Mouse (Mus musculus) heart, adult 2 months (tissue): ENCODE results near the gene Kdm1a. TPM values are rescaled to one million over a fixed set of nuclear protein-coding genes. Genes with fewer than 3 reads are reported as not detected.

Source experiments
- DNase-seq, 2 experiments: peaks; one replicate each; pipeline ENCODE4 v3.0.0; 2021
- H3K27ac ChIP-seq: fragments of 200-600 bp; 2 replicates; pipeline ENCODE4 v1.8.1; 2022
- H3K27me3 ChIP-seq: fragments of 200-500 bp; 2 replicates; pipeline ENCODE4 v1.6.1; 2012; ENCODE audit warnings: mild to moderate bottlenecking, low read length, inconsistent platforms, mixed read lengths; ENCODE audit not compliant: control insufficient read depth, insufficient read depth
- H3K36me3 ChIP-seq: fragments of 200-500 bp; 2 replicates; pipeline ENCODE4 v1.6.1; 2012; ENCODE audit warnings: low read length, inconsistent platforms; ENCODE audit not compliant: control insufficient read depth, insufficient read depth
- H3K4me1 ChIP-seq: fragments of 200-500 bp; 2 replicates; pipeline ENCODE4 v1.6.1; 2011; ENCODE audit warnings: low read length; ENCODE audit not compliant: control insufficient read depth, insufficient read depth
- H3K4me3 ChIP-seq: fragments of 200-600 bp; 2 replicates; pipeline ENCODE4 v1.8.1; 2022
- H3K79me2 ChIP-seq: fragments of 200-500 bp; replicated peaks from 2 replicates; pipeline ENCODE4 v1.6.1; 2012; ENCODE audit warnings: mild to moderate bottlenecking, inconsistent platforms, low read length, moderate library complexity, mixed read lengths; ENCODE audit not compliant: control insufficient read depth, insufficient read depth
- H3K9ac ChIP-seq: fragments of 200-500 bp; 2 replicates; pipeline ENCODE4 v1.6.1; 2012; ENCODE audit warnings: low read depth, mild to moderate bottlenecking, control low read depth, inconsistent platforms, low read length, mixed read lengths
- CTCF ChIP-seq: fragments of 200-600 bp; IDR thresholded peaks from 2 replicates; pipeline ENCODE4 v1.8.1; 2022; ENCODE audit warnings: antibody characterized with exemption, mild to moderate bottlenecking, moderate library complexity
- EP300 ChIP-seq: fragments of 200-500 bp; IDR thresholded peaks from 2 replicates; pipeline ENCODE4 v1.6.1; 2011; ENCODE audit warnings: low read depth, low read length, control low read depth; ENCODE audit not compliant: insufficient read depth
- POLR2A ChIP-seq: fragments of 200-500 bp; IDR thresholded peaks from 2 replicates; pipeline ENCODE4 v1.6.1; 2011; ENCODE audit warnings: mild to moderate bottlenecking, low read depth, low read length, control low read depth; ENCODE audit not compliant: insufficient read depth
- WGBS: fragments of 180-500 bp; shearing (Covaris S2); methylation state at CpG from one replicate; pipeline ENCODE4 v1.1.7; 2018; 5-methylcytosine and 5-hydroxymethylcytosine counted together
- intact Hi-C: fragments of 180-260 bp; cut with DNase I; formaldehyde crosslinking; loops from one replicate; pipeline ENCODE4 v1.15.1; 2025
- polyA plus RNA-seq: library from polyadenylated mRNA; depleted of rRNA; stranded (reverse); fragments of >200 nt; gene quantifications from 2 replicates; pipeline ENCODE4 v1.2.3, GENCODE M21; 2012
- total RNA-seq, 2 experiments: library from RNA; stranded (reverse); gene quantifications; 2 replicates each; pipeline ENCODE4 v1.2.3; 2021

The Kdm1a gene
- total and polyA plus RNA-seq, 3 experiments: 18.7 to 27.1 (median 27.0) TPM

GRCm38 (mm10) chr4:136648922-136649479 is 46.5 kb upstream of the Kdm1a start:
- no peaks in the 10 kb centered on the region for H3K79me2 ChIP-seq
- no peak overlapping the region for H3K9ac ChIP-seq
- no peak overlapping the region for H3K27ac ChIP-seq
- DNase-seq: peak; percentile 53 to 76
- TF ChIP-seq POLR2A (no peak), CTCF (peak; percentile 89)
- no peaks in the 10 kb centered on the region for H3K36me3 ChIP-seq
- no peaks in the 10 kb centered on the region for H3K4me1 ChIP-seq
- H3K27me3 ChIP-seq: no peaks in the 10 kb centered on the region
- intact Hi-C loops: loop anchor here (1.0 kb wide), 1 partner anchor 192 kb away; no protein-coding TSS in a partner anchor
- no peak overlapping the region for H3K4me3 ChIP-seq
- 16% methylated on average over 11 of the region's 11 CpGs for WGBS

GRCm38 (mm10) chr4:136638890-136639289 is 36.4 kb upstream of the Kdm1a start:
- intact Hi-C loops: no loop called here
- no peak for DNase-seq
- H3K79me2 ChIP-seq: no peaks in the 10 kb centered on the region
- H3K27me3 ChIP-seq: peaks cover 8% of the 10 kb centered on the region
- no peak overlapping the region for H3K27ac ChIP-seq
- H3K36me3 ChIP-seq: no peaks in the 10 kb centered on the region
- WGBS: 25% methylated on average over 10 of the region's 10 CpGs
- no peaks in the 10 kb centered on the region for H3K4me1 ChIP-seq
- H3K9ac ChIP-seq: no peak overlapping the region
- TF ChIP-seq EP300: no peak
- TF ChIP-seq CTCF: no peak
- no peak for TF ChIP-seq POLR2A
- no peak overlapping the region for H3K4me3 ChIP-seq

- no peak overlapping the region for H3K9ac ChIP-seq
- H3K79me2 ChIP-seq: no peaks in the 10 kb centered on the region
- H3K27me3 ChIP-seq: peaks cover 8% of the 10 kb centered on the region
- H3K27ac ChIP-seq: no peak overlapping the region
- no peaks in the 10 kb centered on the region for H3K4me1 ChIP-seq
- DNase-seq: no peak
- WGBS: 51% methylated on average over 7 of the region's 7 CpGs
- no peaks in the 10 kb centered on the region for H3K36me3 ChIP-seq
- TF ChIP-seq CTCF: no peak
- no peak for TF ChIP-seq EP300
- TF ChIP-seq POLR2A: no peak
- no peak overlapping the region for H3K4me3 ChIP-seq
- intact Hi-C loops: no loop called here
Measured at GRCm38 (mm10) chr4:136638230-136638750, 35.8 kb upstream of the Kdm1a start.

GRCm38 (mm10) chr4:136637563-136638229 is 35.2 kb upstream of the Kdm1a start:
- TF ChIP-seq EP300: no peak
- TF ChIP-seq POLR2A: no peak
- TF ChIP-seq CTCF: no peak
- Histone ChIP-seq H3K9ac (no peak overlapping the region), H3K36me3 (no peaks in the 10 kb centered on the region), H3K79me2 (no peaks in the 10 kb centered on the region), H3K27ac (no peak overlapping the region), H3K4me1 (no peaks in the 10 kb centered on the region), H3K4me3 (no peak overlapping the region), H3K27me3 (peaks cover 8% of the 10 kb centered on the region)
- WGBS: 4% methylated on average over 74 of the region's 76 CpGs
- intact Hi-C loops: no loop called here
- no peak for DNase-seq

GRCm38 (mm10) chr4:136636983-136637562 is 34.5 kb upstream of the Kdm1a start:
- H3K27me3 ChIP-seq: peaks cover 8% of the 10 kb centered on the region
- no peaks in the 10 kb centered on the region for H3K79me2 ChIP-seq
- no peak overlapping the region for H3K4me3 ChIP-seq
- no peaks in the 10 kb centered on the region for H3K4me1 ChIP-seq
- no peaks in the 10 kb centered on the region for H3K36me3 ChIP-seq
- no peak for TF ChIP-seq CTCF
- TF ChIP-seq EP300: no peak
- TF ChIP-seq POLR2A: no peak
- intact Hi-C loops: no loop called here
- no peak overlapping the region for H3K9ac ChIP-seq
- H3K27ac ChIP-seq: no peak overlapping the region
- no peak for DNase-seq
- WGBS: 18% methylated on average over 37 of the region's 37 CpGs

- no peak for TF ChIP-seq POLR2A
- TF ChIP-seq CTCF: no peak
- TF ChIP-seq EP300: no peak
- intact Hi-C loops: no loop called here
- WGBS: 66% methylated on average over 5 of the region's 5 CpGs
- no peaks in the 10 kb centered on the region for H3K4me1 ChIP-seq
- H3K4me3 ChIP-seq: no peak overlapping the region
- DNase-seq: no peak
- H3K36me3 ChIP-seq: no peaks in the 10 kb centered on the region
- no peak overlapping the region for H3K9ac ChIP-seq
- peaks cover 8% of the 10 kb centered on the region for H3K27me3 ChIP-seq
- H3K27ac ChIP-seq: no peak overlapping the region
- H3K79me2 ChIP-seq: no peaks in the 10 kb centered on the region
Measured at GRCm38 (mm10) chr4:136636511-136636910, 34.0 kb upstream of the Kdm1a start.
